Mouse (Mus musculus) heart, postnatal 4 days (tissue): ENCODE data around the gene 4833427G06Rik. TPM values are rescaled to one million over a fixed set of nuclear protein-coding genes. Genes with fewer than 3 reads are reported as not detected.
A peak's percentile ranks its signal among the peaks of the same experiment; 100 is the strongest.
"Not testable (repeated sequence)": the region's sequence is repeated elsewhere in the genome, so short reads cannot be mapped to it uniquely, and the experiment has no call there.

Experiments
- DNase-seq: peaks from one replicate; pipeline ENCODE4 v3.0.0; 2021
- total RNA-seq, 2 experiments: library from RNA; stranded (reverse); gene quantifications; 2 replicates each; pipeline ENCODE4 v1.2.3; 2021

Gene 4833427G06Rik
- total RNA-seq: not detected

DNA sequence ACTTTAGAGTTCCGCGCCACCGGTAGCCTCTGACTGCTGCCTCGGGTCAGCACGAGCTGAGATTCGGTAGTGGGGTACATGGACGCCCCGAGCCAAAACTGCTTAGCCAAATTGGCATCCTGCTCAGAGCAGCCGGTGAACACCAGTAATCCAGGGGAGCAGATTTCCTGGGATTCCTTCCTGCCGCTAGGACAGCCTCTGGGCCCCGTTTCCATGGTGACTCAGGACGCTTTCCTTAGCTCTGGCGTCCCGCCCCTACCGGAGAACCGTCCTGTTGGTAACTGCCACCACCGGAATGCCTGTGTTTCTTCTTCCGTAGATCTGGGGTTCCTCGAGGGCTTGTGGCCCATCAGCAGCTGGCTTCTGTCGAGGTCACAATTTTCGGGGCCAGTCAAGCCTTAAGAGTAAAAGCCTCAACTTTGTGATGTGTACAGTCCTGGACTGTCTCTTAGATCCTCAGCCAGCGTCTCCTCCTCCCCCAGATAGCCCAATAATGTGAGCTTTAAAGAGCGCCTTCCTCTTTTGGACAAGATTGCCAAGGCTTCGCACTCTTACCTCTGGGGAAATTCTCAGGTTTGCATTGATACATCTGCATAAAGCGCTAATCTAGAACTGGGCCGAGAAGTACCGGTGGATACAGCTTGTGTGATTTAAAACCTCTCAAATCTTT, at the start of gene 4833427G06Rik:
Gene 4833427G06Rik, minus strand, starts transcription at position 323 of the 670 bp plus-strand sequence.
- DNase-seq: peak; percentile 57

DNA sequence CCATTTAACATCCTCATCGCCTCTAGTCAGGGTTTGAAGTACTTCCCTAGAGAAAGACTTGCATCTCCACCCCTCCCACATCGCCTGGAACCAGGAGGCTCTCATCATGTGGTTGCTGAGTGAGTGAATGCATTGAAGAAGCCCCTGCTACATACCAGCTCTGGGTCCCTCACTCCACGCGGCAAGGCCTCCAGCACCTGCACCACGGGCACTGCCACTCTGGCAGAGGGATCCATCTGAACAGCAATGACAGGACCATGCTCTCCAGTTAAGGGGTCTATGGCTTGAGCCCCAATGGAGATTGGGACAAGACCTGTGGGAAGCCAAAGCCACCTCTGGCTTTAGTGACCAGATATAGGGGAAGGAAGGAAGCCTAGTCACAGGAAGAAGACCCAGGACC, 45.4 kb upstream of the 4833427G06Rik start:
- no peak for DNase-seq

DNA sequence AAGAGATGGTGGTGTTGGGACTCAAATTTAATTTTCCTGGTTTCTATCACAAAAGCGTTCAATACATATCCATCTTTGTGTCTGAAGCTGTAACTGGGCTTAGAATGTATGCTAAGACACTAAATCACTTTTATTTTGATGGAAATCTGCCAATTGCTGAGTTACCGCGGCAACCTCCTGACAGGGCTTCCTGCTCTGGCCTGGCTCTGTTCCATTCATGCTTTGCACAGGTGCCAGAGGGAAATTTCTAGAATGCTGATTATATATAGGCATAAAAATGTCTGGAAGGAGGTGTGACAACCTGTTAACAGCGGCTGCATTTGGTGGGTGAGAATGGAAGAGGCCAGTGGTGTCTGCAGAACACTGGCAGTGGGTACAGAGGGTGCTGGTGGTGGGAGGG, 44.6 kb upstream of the 4833427G06Rik start:
- DNase-seq: peak; percentile 16

DNA sequence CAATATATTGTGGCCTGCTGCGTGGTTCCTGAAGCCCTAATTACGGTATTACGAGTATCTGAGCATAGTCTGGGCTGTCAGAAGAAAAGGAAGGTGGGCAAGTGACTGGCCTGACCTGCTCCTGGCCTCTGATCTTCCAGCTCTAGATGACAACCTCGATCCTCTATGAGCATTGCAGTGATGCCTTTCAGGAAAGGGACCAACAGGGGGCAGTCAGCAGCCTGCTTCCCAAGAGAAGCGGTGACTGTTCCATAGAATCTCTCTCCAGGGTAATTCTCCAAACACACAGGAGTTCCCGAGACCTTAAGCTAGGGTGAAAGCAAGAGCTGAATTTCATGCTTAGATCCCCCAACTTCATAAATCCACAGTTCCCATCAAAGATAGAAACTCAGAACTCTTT, 42.3 kb upstream of the 4833427G06Rik start:
- no peak for DNase-seq

DNA sequence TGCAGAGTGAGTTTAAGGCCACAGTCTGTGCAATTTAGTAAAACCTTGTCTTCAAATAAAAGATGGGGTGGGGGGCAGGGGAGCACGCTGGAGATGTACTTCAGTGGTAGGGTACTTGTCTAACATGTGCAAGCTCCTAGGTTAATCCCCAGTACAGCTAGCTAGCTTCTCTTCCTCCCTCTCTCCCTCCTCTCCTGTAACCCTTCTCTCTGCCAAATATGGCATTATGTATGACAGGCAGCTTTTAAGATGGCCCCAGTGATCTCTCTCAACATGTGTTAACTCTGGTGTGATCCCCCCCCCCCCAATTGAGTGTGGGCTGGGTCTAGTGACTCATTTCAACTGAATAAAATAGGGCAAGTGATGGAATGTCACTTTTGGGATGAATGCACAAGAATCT, 41.6 kb upstream of the 4833427G06Rik start:
- no peak for DNase-seq

DNA sequence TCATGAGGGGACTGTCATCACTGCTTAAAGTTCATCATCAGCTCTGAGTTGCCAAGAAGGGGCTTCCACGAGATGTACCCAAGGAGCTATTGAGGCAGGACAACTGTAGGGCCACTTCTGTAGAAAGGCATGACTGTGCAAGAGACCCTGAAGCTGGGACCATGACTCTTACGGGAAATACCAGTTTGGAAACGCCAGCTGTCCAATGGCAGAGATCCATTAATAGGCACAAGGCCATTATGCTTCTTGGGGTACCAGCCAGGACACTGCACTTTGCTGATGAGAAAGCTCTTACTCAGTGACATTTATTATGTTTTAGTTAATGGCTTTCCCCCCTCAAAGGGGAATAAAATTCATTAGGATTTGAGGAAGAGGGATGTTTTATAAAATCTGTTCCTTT, 38.8 kb upstream of the 4833427G06Rik start:
- DNase-seq: no peak

DNA sequence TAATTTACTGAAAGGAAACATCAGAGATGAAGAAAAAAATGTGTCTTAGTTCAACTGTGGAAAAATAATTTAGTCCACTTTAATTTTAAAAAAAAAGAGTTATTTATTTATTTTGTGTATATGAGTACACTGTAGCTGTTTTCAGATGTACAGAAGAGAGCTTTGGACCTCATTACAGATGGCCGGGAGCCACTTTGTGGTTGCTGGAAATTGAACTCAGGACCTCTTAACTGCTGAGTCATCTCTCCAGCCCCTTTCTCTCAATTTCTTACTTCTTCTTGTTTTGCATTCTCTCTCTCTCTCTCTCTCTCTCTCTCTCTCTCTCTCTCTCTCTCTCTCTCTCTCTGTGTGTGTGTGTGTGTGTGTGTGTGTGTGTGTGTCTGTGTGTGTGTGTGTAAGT, 37.5 kb upstream of the 4833427G06Rik start:
- not testable (repeated sequence) for DNase-seq

DNA sequence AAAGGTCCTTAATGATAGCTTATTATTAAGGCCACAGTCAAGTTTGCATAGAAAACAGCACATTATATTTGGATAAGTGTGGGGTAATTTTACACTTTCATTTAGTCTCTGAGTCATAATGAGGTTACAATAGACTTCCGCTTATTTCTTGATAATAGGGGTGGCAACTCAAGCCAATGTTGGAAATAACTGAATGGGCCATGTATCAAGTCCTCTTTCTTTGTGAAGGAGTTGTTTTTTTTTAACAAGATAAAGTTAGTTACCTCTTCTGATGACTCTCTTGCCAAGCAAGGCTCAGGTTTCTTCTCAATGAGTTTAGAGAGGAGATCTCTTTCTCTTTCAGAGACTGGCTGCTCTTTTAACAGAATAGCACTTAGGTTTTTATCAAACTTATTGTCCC, 36.4 kb upstream of the 4833427G06Rik start:
- no peak for DNase-seq

DNA sequence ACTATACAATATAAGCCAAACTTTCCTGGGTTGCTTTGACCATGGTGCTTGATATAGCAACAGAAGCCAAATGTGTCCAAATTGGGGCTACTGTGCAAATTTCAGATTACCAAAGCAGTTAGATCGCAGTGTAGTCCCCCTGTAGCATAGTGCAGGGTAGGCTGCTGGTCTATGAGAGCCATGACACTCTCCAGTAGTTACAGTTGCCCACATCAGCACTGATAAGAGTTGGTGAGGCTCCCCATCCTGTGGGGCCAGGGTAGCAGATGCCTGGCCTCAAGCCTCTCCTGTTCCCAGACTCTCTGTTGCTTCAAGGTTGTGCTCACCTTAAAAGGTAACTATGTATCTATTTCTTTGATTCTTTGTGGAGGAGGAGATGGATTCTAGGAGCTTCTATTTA, 36.0 kb upstream of the 4833427G06Rik start:
- no peak for DNase-seq

DNA sequence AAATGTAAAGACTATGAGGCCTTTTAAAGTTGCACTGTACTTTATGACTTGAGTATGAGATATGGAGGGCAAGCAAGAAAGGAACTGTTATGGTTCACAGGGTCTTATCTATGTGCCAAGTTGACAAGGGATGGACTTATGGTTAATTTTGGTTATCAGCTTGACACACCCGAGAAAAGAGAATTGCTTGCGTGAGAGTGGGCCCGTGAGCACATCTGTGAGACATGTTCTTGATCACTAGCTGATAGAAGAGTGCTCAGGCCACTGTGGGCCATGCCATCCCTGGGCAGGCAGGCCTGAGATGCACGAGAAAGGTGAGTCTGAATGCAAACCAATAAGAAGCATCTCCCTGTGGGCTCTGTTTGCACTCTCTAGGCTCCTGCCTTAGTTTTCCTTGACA, 35.6 kb upstream of the 4833427G06Rik start:
- DNase-seq: no peak

DNA sequence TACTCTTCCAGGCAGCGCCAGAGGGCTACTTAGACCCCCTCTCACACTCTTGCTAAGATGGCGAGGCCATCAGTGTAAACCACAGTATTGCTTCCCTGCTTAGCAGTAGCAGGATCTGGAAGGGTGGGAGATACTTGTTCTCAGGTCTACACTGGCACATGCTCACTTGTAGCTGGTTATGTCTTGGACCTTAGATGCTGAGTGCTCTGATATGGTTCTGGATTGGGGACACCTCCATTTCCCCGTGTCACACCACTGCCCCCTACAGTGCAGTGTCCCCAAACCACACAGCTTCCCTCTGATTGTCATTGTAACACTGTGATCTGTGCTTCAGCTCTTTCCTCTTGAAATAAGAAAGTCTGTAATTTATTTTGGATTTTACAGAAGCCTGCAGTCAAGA, 35.1 kb upstream of the 4833427G06Rik start:
- DNase-seq: no peak

DNA sequence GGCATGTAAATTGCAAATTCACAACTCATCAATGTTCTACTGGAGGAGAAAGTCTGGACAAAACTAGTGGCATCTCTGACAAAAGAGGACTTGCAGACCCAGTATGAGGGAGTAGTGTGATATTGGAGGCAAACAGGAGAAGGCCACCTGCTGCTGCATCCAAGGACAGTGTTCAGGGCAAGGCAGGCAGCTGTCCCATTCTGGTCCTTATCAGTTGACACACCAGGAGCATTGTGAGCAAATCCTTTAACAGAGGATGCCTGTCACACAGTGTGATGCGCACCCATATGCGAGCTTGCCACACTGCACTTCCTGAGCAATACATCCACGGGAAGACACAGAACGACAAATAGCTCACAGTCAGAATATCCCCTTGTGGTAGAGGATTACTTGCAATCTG, 12.9 kb upstream of the 4833427G06Rik start:
- no peak for DNase-seq

DNA sequence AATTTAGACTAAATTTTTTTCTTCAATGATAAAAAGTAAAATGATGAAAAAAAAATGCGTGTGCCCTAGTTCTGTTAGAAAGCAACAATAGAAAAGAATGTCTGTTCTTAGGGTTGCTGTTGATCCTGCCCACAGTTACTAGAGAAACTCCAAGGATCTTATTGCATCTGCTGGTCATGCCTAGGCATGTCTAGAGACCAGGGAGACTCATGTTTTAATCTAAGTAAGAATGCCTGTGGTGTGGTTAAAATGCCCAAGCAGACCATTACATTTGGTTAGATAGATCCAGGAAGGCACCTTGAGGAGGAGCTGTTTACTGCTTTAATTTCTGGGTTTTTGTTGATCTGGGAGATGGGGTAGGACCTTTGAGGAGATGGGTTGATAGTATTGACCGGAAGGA, 3.9 kb upstream of the 4833427G06Rik start:
- DNase-seq: no peak

DNA sequence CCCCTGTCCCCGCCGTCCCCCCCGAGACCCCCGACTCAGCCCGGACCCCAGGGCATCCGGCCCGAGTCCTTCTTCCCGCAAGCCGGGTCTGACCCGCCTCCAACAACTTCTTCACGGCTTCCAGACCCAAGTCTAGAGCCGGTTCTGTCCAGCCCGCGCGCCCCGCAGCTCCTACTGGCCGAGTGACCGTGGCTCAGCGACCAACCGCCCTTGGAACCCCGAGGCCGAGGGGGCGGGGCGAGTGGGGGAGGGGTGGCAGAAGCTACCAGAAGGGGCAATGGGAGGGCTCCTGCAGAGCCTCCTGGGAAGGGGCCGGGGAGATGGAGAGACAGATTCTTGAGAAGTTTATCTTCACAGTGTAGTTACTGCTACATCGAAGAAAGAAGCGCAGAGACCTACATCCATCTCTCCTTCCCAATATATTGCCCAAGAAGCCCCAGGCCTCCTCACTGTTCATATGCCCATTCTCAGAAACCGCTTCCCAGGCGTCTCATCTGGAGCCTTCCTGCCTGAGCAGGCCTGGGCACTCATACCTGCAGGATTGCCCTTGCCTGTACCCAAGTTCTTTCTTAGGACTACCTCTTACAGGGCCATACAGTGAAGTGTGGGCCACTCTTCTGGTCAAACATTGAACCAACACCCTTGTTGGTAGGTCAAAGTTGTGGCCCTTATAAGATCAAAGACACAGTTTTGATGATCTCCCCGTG, 2.1 kb upstream of the 4833427G06Rik start:
- DNase-seq: peak; percentile 57

DNA sequence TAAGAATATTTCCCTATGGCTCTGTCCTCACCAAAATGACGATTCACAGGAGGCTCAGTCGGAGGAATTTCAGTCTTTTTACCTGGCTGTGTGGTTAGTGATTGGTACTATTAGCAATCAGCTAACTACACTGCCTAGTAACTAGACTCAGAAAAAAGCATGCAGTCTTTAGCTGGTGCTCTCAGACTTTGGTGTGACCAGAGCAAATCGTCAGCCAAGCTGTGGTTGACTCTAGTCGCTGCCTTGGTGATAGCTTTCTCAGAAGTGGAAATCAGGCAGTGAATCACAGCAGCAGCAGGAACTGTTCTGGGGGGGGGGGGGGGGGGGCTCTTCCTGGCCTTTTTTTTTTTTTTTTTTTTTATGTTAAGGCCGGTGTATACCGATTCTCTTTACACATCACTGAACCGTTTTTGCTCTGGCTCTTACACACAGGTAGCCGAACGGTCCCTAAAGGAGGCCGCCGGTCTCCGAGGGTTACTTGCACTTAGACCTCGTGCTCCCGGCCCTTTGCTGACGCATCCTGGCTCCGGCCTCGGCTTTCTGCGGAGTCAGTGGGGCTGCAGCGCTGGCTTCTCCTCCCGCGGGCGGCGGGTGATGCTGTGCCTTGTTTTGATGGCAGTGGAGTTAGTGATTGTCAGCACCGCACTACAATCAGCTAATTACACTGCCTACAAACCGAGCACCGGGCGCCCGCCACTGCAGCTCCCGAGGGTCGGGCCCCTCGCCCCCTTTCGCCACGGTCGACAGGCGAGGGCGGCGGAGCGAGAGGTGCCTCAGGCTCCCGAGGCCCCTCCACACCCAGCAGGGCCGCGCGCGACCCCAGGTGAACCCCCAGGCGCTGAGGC, 1.3 kb upstream of the 4833427G06Rik start:
- peak; percentile 56 for DNase-seq

DNA sequence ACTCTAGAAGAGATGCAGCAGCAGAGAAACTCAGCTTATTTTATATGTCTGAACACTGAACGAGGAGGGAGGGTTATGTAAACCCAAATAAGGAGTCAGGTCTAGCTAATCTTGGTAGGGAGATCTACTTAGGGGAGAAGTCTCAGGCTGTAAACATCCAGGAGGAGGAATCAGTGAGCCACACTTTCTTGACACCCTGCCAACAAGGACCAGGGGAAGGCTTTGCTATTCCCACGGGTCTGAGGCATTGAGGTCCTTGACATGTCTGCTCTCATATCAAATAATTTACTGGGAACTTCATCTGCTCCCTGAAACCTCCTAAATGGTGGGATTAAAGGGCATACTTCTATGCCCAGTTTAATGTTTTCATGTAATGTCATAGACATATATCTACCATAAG, 5.6 kb downstream of the 4833427G06Rik start:
- no peak for DNase-seq

DNA sequence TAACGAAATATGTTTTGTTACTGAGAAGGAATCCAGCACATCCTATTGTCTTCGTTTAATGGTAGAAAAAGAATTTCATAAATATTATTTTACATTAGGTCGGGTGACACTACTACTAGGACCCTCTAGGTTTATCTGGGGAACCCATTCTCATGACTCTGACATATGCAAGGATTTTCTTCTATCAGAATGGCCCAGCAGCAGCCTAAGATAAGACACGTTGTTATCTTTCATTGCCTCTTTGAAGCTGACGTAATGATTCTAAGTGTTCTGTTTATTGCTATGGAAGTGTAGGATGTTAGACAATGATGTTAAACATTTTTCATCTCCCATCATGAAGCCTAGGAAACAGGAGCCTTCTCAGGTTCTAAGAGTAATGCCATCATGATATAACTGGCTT, 8.2 kb downstream of the 4833427G06Rik start:
- DNase-seq: no peak

DNA sequence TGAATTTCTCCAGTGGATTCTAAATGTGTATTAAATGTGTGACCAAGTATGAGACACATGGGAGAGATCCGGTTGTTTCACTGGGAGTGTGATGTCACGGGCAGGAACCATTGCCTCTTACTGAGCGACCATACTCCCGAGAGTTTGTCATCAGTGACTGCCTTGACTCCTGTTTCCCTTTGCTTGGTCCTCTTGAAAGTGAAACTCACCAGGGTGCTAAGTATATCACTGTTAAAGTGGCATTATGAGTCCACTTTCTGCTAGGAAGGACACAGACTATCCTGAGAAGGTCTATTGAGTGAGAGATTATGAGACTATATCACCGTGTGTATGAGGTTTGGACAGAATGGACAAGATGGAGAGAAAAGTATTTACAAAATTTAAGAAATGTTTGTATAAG, 20.3 kb downstream of the 4833427G06Rik start:
- no peak for DNase-seq

DNA sequence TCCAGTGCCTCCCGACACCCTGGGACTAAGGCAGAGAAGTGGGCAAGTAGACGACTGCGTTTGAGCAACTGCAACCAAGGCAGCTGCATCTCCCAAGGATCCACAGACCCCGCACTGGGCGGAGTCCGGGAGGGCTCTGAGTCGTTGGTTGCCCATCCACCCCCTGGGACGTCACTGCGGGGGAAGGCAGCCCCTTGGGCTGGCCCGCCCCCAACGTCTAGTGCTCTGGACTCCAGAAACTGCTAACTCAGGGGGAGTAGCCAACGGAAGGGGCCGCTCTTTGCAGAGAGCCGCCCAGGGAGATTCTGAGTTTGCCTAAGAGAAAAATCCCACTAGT, 24.9 kb downstream of the 4833427G06Rik start, which contains the start of gene Layn:
Gene Layn, minus strand, starts transcription at position 116 of the 337 bp plus-strand sequence.
- peak; percentile 88 for DNase-seq

DNA sequence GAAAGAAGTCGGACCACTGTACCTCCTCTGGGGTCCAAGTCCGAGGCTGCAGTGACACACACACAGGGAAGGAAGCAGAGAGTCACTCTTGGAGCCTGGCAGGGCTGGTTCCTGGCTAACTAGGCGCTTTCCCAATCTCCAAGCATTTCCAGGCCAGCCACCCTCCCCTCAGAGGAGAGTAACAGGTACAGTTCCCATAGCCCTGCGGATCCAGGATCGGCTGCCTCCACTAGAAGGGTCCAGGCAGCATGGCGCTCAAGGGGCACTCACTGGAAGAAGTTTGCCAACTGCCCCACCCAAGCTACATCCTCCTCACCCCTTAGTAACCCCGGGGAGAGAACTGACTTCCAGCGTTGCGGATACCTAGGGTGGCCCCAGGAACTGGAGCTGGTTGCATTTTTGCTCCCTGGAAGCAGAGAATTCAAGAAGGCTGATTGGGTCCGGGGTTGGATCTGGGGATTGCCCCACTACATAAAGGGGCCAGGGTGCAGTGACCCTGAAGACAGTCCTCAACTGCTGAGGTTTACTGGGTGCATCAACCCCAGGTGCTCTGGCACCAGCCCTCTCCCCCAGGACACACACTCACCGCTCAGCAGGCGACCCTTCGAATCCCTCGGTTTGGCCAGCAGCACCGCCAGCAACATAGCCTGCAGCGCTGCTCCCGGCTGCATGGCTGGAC, 25.4 kb downstream of the 4833427G06Rik start:
- peak; percentile 13 for DNase-seq

DNA sequence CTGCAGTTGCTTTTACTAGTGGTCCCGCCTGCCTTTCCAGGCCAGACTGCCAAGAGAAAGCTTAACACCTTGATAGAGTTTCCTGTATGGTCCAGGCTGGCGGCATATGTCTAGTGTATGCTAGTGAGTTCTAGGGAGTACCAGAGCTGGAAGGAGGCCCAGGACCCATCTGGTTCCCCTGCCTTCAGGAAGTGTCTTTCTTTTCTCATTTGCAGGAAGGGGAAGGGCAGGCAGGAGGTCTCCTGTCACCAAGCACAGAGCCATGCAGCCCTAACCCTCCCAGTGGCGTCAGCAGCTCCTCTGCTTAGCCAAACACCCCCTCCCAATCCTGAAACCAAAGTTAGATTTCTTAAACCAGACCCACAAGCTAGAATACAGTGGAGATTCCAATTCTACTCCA, 26.1 kb downstream of the 4833427G06Rik start:
- DNase-seq: peak; percentile 47

DNA sequence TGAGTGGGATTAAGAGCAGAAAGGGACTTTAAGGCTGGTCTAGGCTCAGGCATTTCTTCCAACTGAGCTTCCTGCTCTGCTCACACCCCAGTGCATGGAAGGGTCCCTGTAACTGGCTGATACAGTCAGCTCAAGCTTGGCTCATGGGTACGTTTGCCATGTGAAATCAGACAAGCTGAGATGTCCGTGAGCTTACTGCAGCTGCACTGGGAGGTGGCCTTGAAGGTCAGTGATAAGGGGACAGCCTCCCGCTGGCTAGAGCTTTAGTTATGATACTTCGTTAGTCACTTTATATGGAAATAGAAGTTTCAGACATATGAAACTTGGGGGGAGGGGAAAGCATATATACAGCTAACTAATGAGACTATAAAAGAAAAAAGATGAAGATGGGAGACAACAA, 31.1 kb downstream of the 4833427G06Rik start:
- DNase-seq: no peak

DNA sequence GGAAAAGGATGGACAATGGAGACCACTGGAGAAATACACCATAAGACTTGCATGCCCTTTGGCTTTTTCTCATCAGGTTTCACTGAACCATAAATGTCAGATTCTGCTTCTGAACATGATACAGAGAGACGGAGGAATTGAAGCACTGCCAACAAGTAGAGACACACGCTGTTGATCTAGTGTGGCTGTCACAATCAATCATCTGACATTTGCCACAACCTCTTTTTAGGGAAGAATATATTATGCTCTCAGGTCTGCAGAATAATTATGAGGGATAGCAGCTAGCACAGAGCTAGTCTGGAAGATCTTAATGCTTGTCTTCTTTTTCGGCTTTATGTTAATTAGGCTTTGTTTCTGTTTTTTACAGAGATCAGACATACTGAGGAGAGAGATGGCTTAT, 33.7 kb downstream of the 4833427G06Rik start:
- no peak for DNase-seq
